Mouse (Mus musculus) thymus, postnatal 36 days (tissue): ENCODE results near the gene Lrrc75b.
"Not testable (repeated sequence)": the region's sequence is repeated elsewhere in the genome, so short reads cannot be mapped to it uniquely, and the experiment has no call there.

ENCODE experiments used
- DNase-seq, 2 experiments: peaks; one replicate each; pipeline ENCODE4 v3.0.0; 2022; ENCODE audit warnings: mixed read lengths in 2 of 2

The Lrrc75b gene

DNA sequence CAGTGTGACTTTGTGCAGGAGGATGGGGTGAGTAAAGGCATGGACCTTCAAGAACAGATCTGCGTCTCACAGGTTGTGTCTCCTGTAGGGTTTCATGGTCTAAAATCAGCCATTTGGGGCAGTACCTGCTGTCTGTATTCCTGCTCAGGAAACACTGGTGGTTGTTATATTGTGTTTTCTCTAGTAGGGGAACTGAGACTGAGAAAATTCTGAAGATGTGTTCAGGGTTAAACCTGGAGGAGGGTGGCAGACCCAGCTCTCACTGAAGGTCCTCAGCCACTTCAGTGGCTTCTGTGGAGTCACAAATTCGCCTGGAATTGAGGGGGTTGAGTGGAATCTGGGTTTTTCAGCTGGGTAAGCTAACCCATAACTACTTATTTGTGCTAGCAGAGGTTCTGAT, 29.8 kb downstream of the Lrrc75b start:
- DNase-seq, result no peak

DNA sequence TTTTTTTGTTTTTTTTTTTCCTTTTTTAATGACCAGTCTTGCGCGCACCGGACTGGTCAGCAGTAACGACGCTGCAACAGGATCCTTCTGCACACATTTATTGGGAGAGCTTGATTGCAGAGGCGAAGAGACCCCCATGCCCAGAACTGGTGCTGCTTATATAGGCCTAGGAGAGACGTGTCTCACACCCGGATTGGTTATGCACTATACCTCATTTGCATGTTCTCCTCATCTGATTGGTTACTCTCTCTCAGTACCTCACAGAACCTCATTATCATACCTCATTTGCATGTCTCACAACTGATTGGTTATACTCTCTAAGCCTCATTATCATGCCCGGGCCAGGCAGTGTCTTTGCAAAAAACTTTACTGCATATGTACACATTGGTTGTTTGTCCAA, 34.7 kb downstream of the Lrrc75b start:
- not testable (repeated sequence) for DNase-seq

DNA sequence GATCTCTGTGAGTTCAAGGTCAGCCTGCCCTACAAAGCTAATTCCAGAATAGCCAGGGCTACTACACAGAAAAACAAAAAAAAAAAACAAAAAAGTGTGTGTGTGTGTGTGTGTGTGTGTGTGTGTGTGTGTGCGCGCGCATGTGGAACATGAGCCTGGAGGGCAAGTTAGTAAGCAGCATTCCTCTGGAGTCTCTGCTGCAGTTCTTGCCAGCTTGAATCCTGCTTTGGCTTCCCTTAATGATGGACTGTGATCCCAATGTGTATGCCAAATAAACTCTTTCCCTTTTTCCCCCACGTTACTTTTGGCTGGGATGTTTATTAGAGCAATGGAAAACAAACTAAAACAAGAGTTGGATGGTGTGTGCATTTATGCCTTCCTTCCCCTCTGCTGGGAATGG, 38.5 kb downstream of the Lrrc75b start:
- no peak for DNase-seq

DNA sequence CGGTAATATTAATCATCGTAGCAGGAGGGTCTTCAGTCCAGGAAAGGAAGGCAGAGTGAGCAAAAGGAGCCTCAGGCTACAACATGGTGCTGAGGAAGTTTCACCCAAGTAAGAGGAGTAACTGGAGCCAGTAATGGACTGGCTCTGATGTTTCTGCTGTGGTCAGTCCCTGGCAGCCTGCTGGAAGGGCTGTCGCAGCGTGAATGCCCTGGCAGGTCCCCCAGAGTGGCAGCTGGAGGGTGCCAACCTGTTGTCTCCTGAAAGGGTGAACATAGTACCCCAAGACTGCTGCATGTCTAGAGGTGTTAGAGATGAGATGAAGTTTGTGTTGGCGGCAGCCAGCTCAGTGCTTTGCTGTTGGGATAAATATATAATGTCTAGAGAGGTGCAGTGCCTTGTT, 39.5 kb downstream of the Lrrc75b start:
- no peak for DNase-seq

DNA sequence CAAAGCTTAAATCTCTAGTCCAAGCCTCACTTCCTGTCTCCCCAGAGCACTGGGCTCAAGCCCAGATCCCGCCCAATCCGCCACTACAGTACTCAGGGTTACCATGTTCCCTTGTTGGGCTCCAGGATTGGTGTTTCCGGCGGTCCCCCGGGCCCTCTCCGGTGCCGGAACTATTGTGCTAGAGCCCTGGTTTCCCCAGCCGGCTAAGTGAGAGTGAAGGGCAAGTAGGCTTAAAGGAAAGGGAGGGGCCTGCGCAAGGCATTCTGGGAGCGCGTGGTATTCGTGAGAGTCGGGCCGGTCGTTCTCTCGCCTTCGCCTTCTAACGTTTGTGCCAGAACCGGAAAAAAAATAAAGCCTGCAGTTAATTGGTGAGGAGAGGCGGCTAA, 42.4 kb downstream of the Lrrc75b start, which contains the start of gene Gucd1:
Gene Gucd1 (minus strand): TSS at position 215 of the 386 bp plus-strand sequence.
- peak; percentile 96 to 97 for DNase-seq

DNA sequence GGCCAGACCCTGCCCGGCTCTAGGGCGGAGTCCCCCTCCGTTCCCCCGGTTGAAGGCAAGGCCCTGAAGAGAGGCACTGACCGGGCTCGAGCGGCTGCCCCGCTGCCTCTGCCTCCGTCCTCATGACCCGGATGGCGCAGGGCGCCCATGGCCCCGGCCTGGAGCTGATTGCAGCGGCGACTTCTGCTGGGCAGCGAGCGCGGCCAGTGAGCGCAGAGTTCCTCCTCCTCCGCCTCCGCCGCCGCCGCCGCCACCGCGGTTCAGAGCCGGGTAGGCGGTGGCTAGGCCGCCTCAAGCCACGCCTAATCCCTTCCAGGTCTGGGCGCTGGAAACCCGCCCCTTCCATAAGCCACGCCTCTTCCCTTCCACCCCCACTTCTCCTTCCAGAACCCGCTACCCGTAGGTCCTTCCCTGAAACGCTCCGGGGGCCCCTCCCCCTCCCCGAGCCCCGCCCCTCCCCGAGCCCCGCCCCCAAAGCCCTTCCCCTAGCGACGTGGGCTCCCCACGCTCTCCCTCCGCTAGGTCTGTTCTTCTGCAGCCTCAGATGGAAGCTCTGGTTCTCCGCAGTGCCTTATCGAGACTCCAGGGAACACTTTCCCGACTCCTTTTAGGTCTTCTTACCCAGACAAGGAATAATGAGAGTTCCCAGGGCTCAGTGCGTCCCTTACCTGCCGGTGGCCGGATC, 42.9 kb downstream of the Lrrc75b start, which contains the start of gene Snrpd3:
Gene Snrpd3 (plus strand): TSS at position 479 of the 685 bp plus-strand sequence.
- peak; percentile 91 to 96 for DNase-seq

DNA sequence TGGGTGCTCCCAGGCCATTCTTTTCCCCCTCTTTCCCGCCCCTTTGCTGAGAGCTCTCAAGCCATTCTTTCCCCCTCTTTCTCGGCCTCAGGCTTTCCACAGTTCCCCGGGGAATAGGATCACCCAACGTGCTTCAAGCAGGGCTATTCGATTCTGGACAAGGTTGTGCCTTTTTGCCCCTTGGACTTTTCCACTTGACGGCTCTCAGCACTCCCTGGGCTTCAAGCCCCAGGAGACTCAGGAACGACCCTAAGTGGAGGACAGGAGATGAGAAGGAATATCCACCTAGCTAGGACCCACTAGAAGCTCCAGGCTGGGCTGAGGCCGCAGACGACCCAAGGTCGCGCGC, 43.4 kb downstream of the Lrrc75b start:
- no peak for DNase-seq

DNA sequence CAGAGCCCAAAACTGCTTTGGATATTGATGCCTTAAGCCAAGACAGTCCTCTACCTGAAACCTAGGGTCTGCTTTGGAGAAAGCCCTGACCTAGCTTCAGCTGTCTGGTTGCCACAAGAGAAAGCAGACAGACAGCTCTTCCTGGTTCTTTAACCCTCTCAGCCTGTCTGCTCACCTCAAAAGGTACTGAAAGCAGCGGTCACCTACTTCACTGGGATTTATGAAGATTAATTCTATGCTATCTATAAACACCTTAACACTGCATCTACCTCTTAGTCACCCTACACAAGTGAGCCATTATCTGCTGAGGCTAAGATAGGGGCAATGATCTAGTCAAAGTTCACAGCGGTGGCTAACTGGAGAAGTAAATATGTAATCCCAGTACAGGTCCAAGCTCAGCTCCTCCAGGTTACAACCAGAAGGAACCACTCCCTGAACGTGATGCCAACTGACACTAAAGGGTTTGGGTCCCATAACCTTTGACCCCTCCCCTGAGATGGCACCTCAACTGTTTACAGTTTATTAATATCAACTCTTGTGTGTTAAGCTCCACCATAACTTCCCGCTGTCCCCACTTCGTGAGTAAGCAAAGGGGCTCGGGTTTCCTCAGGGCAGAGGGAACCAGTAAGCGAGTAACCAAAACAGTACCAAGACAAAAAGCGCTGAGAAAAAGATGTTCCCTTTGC, 43.9 kb downstream of the Lrrc75b start:
- no peak for DNase-seq

DNA sequence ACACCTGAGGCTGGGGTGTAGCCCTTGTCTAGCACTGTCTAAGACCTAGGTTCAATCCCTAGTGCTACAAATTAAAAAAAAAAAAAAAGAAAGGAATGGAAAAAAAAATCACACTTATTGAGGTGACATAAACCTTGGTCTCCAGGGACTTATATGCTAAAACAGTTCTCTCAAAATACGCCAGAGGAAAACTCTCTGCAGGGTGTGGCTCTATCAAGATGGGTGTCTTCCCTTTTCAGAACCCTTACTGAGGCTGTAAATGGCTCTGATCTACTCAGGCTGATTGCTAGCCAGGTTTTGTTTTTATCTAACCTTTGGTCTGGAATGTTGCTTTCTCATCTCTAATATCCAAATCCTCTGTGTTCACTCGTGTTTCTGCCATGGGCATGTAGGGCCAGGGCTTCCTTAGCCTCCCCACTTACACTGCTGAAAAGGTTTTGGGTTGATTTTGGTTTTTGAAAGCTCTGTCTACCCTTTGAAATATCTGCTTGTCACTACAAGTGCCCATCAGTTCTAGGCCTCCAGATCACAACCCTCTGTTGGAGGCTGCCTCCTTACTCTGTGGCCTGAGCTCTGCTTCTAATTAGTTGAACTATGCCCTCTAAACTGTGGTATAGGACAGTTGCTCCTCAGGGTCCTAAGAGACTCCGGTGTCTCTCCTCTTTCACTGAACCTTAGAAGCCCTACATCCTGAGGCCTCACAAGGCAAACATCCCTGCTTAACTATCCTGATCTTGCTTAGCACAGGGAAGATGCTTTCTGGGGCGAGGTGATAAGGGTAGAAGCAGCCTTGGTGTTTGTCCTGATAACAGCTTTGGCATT, 44.7 kb downstream of the Lrrc75b start:
- DNase-seq, result no peak

DNA sequence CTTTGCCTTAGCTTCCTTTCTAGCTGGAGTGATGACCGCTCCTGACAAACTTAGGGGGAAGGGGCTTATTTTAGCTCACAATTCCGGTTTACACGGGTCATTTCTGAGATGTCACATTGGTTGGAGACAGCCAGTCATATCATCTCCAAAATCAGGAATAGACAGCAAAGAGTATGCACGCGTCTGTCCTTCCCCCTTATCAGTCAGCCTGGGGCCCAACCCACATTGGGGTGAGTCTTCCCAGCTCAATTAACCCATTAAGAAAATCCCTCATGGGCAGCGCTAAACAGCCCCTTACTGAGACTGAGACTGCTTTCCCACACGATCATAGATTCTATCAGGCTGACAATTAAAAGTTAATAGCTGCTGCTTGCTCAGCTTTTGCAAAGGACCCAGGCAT, 45.8 kb downstream of the Lrrc75b start:
- no peak for DNase-seq

DNA sequence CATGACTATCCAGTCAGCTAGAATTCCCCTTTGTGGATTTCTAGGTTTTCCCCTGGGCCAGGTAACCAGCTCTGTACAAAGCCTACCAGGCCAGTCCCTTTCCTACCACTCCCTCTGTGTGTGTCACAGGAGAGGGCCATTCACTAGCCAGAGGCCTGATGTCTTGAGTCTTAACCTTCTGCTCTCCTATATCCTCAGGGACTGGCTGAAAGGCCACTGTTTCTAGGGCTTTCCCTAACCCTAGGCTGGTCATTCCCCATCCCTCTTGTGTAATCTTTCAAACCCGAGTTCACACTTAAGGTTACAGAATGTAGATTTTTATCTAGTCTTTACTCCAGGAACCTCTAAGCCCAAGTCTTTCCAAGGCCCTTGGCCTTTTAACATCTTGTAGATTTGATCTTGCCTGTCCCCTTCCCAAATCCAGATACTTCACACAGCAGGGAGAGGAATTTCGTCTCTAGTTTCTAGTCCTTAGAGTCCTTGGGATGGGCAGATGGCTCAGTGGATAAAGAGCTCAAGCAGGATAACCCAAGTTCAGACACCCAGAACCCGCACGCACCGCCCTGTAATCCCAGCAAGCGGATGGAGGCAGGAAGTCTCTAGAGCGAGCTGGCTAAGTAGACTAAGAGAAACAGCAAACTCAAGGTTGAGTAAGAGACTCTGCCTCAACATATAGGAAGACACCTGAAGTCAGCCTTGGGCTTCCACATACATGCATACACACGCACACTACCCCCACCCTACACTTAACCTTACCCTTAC, 46.6 kb downstream of the Lrrc75b start:
- no peak for DNase-seq

DNA sequence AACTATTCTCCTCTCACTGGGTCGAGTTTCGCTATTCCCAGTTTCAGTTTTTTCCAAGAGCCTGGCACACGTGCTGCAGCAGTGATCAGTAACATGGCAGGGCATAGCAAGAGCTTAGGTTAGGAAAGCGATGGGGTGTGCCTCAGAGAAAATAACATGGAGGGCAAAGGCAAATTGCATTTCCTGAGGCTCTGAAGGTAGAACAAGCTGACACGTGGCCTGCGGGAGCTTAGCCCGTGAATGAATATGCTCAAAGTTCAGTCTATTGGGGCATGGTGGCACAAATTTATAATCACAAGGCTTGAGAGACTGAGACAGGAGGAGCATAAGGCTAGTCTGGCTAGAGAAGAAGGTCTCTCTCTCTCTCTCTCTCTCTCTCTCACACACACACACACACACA, 47.3 kb downstream of the Lrrc75b start:
- DNase-seq, result no peak

DNA sequence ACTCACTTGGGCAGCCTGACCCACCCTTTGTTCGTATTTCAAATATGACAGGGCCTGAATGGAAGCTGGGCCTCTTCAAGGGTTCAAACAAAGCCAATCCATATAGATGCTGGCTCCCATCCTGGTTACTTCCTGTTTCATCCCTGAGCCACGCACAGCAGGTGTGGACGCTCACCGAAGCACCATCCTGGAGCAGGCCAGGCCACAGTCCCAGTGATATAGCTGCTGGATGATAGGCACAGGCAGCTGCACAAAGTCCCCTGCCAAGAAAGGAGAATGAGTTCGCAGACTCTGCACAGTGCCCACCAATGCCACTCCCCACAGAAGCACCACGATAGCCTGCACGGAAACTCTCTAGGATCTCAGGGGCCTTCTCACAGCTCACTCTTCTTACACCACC, 48.2 kb downstream of the Lrrc75b start:
- DNase-seq, result no peak

DNA sequence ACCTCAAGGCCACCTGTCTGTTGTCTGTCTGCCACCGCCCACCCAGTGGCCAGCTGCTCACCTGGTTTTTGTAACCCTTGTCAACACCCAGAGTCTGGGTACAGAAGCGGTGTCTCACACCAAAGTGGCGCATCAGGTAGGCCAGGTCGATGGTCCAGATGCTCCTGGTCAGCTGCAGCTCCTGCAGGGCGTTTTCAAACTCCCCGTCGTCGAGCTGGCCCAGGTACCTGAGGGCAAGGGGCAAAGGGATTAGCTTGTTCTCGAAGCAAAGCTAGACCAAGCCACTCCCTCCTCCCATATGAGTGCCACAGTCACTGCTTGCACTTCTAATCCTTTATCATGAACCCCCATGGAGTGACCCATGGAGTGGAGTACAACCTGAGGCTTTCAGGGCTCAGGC, 49.1 kb downstream of the Lrrc75b start:
- no peak for DNase-seq

DNA sequence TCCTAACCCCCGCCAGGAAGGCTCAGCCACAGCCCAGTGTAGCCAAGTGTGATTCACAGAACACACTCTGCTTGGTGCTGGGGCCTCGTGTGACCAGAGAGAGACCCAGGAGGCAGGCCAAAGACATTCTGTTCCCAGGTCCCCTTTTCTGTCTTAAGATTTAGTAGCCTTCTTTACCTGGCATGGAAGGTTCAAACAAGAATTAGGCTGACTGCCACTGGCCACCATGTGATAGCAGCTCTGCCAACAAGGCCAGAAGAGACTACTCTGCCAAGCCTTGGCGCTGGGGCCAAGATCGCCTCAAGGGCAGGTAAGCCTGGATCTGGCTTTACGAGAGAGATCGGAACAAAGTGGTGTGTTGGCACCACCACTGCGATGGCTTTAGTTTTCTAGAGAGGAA, 49.7 kb downstream of the Lrrc75b start:
- no peak for DNase-seq

DNA sequence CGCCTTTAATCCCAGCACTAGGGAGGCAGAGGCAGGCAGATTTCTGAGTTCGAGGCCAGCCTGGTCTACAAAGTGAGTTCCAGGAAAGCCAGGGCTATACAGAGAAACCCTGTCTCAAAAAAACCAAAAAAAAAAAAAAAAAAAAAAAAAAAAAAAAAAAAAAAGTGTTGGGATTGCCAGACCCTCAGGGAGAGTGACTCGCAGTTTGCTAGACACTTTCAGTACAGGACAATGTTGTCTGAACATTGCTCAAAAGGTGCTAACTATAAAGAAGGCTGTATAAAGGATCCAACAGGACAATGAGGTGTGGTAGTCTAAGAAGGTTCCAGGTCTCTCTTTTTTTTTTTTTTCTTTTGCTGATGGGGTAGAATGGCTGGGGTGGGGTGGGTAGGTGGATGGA, 54.2 kb downstream of the Lrrc75b start:
- DNase-seq, result not testable (repeated sequence)

DNA sequence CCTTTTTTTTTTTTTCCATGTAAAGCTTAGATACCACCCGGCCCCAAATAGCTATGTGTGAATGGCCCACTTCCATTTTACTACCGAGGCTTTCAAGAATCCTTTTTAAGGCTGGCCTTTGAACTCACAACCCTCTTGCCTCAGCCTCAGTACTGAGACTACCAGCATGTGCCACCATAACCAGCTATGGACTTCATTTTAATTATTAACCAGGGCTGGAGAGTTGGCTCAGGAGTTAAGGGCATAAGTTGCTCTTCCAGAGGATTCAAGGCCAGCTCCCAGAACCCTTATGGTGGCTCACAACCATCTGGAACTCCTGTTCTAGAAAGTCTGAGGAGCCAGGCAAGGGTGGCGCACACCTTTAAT, 55.0 kb downstream of the Lrrc75b start:
- DNase-seq, result no peak

DNA sequence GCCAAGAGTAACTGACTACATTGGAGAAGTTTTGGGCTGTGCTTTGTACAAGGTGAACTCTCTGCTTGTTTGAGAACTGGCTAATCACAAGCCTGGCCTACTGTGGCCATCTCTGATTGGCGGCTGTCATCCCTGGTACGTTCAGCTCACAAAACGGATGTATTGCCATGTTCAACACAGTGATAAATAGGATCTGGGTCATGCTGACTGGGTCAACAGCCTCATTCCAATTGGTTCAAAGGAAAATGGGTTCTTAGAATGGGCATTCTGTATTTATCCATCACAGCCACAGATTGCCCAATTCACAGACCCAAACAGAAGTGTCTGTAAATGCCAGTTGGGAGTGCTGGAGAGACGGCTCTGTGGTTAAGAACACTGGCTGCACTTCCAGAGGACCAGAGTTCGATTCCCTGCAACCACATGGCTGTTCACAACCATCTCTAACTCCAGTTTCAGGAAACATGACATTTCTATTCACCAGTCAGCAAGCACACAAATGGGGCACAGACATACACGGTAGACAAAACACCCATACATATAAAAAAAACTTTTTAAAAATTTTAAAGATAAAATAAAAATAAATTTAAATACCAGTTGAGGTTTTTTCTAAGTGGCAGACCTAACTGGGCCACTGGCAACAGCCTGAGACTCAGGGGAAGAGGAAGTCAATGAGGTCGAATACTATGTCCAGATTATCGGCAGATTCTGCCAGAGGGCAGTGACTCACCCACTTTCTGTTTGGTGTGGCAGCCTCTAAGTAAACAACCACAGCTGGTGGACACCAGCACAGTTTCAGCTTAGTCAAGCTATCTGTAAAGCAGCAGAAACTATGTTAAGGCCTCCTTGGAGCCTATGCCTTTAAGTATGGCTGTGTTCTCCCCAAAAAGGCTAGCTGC, 55.6 kb downstream of the Lrrc75b start:
- DNase-seq, result no peak

DNA sequence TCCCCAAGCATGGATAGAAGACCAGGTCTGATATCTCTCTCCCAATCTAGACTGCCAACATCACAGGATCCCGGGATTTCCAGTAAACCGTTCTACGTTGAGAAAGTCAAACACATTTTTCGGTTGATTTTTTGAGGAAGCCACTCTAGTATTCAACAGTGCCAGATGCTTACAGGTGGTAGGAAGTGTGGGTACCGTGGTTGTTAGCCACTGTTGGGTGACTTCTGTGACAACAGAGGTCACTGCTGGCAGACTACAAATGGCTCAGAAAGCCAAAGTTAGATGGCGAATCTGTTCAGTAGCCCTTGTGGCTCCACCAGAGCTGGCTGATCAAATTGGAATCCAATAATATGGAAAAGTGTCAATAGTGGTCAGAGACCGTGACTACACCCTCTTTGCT, 56.4 kb downstream of the Lrrc75b start:
- no peak for DNase-seq

DNA sequence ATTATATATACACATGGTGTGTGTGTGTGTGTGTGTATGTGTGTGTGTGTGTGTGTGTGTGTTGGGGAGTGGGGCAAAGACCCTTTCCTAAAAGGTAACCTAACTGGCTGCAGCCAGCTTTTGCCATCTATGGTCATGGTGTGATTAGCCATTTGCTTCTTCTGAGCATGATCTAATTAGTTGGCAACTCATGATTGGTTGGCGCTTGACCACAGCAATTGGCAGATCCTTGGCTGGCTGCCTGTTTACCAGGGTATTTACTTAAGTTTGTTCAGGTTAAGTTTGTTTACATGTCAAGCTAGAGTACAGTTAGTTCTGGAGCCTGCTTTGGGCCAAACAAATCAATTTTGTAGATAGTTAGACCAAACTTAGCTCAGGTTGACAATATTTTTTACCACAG, 58.5 kb downstream of the Lrrc75b start:
- no peak for DNase-seq

DNA sequence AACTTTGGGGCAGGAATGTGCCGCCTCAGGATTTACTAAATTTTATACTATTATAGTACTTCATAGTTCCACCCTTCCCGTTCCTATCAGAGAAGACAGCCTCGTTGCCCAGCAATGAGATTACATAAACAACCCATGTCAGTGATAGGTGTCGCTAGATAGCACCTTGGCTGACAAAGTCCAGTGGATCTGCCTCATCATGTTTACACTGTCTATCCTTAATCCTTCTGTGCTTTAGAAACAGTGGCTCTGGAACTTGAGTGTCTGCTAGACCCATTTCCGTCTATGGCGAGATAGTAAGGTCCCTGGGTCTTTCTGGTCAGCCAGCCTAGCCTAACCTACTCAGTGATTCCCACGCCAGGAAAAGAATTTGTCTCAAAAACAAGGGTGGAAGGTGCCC, 59.8 kb downstream of the Lrrc75b start:
- DNase-seq, result no peak
